Mouse (Mus musculus): ENCODE measurements around the gene Unc5b. TPM values are rescaled to one million over a fixed set of nuclear protein-coding genes. Genes with fewer than 3 reads are reported as not detected.
"Not testable (repeated sequence)": the region's sequence is repeated elsewhere in the genome, so short reads cannot be mapped to it uniquely, and the experiment has no call there.

Gene Unc5b
- total RNA-seq, 2 experiments from 2014 or later: 2.0 to 3.5 TPM

DNA sequence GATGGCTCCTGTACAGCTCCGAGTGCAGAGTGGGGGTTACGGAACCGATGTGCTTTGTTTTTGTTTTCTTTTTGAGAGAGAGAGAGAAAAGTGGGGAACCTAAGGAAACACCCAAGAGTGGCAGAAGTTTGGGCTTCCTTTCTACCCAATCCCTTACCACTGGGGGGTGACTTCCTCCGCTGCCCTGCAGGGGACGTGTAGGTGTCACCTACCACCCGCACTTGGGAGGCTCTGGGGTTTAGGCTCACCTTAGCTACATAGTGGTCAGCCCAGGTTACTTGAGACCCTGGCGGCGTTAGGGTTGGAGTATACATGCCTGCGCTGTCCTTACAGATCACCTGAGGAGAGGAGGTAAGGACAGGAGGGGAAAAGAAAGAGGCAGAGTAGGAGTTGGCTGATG lies 78.1 kb downstream of the Unc5b start:
- DNase-seq: no peak

DNA sequence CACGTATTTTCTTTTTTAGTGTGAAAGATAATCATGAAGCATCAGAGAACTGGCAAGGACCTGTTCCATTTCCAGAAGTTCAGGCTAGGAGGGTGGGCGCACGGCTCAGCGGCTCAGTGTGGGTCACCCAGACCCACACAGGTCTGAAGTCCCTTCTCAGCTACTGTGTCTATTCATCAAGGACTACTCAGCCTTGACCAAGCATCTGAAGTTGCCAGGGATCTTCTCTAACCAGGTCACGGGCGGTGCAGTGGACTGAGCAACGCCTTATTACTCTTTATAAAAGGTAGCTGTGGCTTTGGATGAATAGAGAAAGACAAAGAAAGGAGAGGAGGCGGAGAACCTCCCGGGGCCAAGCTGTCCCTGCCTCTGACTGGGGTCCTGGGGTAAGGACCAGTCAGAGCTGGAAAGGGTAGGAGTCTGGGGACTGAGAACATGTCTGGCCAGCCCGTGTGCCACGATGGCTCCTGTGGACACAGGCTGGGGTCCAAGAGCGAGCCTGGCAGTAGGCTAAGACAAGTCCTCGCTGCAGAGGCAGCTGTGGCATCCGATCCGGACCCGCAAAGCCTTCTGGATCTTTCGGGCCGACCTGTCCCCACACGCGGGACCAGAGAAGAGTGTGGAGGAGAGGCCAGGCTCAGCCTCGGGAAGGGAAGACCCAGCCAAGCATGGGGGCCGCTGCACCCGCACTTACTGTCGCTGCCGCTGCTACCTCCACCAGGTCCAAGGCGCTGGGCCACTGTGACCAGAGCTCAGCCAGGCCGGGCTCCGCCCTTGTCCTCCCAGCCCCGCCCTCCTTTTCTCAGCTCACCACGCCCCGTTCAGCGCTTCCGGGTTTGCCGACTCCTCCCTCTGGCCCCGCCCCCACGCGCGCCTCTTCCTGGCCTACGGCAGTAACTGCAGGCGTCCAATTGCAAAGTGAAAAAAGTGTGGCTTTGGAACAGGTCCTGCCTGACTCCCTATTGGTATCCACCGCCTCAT lies 79.1 kb downstream of the Unc5b start, which contains the start of gene Slc29a3:
Gene Slc29a3, minus strand, starts transcription at position 755 of the 981 bp plus-strand sequence.
- DNase-seq: peak; percentile 94

DNA sequence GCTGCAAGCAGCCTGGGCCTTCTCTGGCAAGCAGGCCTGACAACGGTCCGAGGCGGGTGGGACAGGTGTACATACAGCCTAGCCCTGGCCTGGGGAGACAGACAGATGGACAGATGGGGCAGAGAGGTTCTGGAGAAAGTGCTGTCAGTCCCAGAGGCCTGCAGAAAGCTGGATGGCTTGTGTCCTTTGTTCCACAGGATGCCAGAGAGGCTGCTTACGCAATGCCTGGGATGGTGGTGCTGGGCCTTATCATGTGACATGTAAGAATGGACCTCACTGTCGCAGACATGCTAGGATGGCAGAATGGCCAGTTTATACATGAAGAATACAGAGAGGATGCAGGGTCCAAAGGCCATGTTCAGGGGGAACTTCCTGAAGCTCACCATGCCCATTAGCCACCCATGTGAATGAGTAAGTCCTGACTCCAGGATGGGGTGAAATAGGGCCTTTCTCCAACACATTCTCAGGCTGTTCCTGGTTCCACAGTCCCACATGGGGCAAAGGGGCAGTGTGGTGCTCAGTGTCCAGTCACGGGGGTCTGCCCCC lies 83.6 kb downstream of the Unc5b start:
- DNase-seq: no peak

GRCm38 (mm10) chr10:60746512-60746911 lies 84.9 kb downstream of the Unc5b start:
- no peak for DNase-seq

DNA sequence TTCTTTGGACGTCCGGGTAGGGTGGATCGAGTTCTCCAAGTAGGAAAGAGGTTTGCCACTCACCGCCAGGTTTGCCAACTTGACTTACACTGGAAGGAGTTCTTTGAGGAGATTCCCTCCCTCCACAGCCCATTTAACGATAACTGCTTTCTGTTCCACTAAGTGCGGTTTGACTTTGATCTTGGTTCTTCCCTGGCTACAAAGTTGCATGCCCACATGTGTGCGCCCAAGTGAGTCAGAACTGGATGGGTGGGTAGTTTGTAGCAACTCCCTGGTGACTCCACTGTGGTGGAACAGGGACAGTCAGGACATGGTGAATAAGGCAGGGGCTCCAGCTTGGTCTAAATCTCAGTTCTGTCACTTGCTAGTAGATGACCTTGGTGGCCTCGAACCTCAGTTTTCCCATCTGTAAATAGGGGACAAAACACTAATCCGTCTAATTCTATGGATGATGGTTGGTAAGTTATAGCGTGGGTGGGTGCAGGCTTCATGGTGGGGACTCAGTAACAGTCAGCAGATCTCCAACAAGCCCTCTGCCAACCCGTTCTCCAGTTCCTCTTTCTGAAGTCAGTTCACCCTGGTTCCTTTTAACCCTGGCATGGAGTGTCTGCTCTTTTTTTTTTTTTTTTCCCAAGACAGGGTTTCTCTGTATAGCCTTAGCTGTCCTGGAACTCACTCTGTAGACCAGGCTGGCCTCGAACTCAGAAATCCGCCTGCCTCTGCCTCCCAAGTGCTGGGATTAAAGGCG lies 86.7 kb downstream of the Unc5b start:
- no peak for DNase-seq

DNA sequence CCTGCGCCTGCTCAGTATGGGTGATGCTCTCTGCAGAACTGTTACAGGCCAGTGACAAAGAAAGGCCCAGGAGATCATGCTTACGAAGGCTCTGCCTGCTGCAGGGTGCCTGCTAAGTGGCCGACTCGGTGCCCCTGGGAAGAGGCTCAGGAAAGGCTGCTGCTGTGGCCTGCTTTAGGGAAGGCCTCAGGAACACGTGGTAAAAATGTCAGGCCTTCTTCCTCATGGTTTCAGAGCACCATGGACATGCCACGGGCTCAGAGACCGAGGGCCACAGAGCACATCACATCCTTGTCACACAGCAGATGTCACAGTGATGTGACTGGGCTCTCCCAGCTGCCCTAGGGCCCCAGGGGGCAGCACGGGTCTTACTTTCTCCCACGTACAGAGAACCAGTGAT lies 87.7 kb downstream of the Unc5b start:
- DNase-seq: no peak

DNA sequence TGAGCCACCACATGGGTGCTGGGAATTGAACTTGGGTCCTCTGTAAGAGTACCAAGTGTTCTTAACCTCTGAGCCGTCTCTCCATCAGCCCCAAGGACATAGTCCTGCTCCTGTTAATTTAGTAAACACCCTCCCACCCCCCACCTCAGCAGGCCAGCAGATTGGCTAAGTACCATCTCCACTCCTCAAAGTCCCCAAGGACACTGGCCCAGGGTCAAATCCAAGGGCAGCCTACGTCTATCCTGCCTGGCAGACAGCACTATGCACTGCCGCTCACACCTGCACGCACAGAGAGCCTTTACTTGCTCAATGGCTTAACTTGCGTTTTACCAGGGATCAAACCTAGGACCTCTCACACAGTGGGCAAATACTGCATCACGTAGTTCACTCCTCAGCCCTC lies 88.4 kb downstream of the Unc5b start:
- DNase-seq: no peak

DNA sequence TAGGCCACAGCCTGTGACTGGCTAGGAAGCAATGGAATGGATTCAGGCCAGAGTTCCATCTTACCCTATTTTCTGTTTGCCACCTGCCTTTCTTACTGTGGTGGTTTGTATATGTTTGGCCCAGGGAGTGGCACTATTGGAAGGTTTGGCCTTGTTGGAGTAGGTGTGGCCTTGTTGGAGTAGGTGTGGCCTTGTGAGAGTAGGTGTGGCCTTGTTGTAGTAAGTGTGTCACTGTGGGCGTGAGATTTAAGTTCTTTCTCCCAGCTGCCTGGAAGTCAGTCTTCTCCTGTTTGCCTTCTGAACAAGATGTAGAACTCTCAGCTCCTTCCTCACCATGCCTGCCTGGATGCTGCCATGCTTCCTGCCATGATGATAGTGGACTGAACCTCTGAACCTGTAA lies 89.1 kb downstream of the Unc5b start:
- DNase-seq: not testable (repeated sequence)

GRCm38 (mm10) chr10:60741435-60741834 lies 89.9 kb downstream of the Unc5b start:
- no peak for DNase-seq

DNA sequence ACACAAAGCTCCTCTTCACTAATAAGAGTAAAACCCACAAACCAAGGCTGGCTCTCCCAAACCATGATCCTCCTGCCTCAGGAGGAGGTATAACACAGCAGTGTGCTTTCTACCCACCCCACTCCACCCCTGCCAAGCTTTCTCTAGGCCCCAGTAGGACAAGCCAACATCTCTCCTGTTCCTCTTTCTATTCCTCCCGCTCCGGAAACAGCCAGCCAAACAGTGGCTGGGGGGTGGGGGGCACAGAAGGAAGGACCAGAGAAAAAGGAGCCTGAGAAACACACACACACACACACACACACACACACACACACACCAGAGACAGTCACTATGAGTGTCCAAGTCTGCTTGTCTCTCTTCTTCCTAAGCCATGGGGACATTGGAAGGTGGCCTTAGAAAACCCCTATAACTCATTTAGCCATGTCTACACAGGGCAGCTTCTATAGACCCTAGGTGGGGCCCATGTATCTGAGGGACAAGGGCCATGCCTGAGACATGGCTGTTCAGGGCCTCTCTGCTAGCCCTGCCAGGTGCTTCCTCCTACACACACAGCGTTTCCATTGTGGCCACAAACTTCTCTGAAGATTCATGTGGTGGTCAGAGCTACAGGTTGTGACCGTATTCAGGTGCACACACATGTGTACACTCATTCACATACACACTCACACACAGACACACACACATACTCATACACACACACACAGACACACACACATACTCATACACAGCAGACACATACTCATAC lies 91.6 kb downstream of the Unc5b start:
- no peak for DNase-seq

- DNase-seq: no peak
These were observed 93.3 kb downstream of the Unc5b start for GRCm38 (mm10) chr10:60737886-60738640.

DNA sequence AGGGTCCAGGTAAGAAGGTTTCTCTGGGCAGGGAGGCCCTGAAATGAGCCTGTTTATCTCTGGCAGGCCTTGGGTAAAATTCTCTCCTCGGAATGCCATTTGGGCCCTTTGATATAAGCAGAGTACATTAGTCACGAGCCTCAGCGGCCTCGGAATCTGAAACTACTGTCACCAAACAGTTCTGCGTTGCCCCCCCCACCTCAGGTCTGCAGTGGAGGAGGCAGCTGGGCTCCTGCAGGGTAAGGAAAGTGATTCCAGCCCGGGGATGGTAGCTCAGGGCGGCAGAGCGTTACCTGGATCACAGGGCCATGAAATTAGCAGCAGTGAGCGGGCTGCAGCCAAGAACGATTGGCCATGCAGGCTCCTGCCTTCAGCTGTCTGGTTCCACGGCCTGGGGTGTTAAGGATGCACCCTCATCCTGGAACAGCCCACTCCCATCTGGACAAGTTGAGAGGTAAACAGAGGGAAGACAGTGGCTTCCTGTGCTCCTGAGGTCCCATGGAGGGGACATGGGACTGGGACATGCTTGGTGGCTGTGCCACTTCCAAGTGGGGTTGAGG lies 94.1 kb downstream of the Unc5b start:
- no peak for DNase-seq

DNA sequence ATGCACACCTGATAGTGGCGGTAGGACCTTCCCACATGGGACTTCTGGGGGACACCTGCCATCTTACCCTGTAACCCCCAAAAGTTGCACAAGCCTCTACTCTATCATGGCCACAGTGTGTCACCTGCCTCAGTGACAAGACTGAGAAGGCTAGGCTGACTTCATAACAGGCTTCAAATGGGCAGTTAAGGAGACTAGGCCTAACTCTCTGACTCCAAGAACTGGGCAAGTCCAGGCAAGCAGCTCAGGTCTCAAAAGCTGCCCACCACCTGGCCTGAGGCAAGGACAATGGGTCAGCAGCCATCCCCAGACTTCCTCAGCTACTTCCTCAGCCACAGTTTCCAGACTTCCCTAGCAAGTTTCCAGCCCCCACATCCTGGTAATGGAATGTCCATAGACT lies 95.6 kb downstream of the Unc5b start:
- no peak for DNase-seq

GRCm38 (mm10) chr10:60733471-60733870 lies 97.9 kb downstream of the Unc5b start:
- no peak for DNase-seq

DNA sequence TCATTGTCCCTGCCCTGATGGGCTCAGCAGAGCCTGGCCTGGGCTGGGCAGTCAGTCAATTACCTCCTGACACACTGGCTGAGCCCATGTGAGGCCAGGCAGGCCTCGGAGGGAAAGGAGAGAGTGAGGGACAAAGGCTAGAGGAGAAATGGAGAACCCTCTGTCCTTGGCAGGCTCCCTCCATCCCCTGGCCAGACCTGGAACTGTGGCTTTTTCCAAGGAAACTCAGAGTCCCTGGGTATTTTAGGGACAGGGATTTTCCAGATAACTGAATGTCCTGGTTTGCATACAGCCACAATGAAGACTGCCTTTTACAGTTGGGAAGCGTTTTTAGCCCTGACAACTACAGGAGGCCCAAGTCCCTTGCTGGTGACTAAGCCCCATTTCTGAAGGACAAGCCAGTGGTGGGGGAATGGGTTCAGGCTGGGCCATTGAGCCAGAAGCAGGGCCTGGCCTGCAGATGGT lies 99.0 kb downstream of the Unc5b start:
- peak; percentile 67 for DNase-seq

GRCm38 (mm10) chr10:60731742-60732141 lies 99.6 kb downstream of the Unc5b start:
- DNase-seq: no peak

- DNase-seq: no peak
These were observed 104.1 kb downstream of the Unc5b start for GRCm38 (mm10) chr10:60727301-60727700.

DNA sequence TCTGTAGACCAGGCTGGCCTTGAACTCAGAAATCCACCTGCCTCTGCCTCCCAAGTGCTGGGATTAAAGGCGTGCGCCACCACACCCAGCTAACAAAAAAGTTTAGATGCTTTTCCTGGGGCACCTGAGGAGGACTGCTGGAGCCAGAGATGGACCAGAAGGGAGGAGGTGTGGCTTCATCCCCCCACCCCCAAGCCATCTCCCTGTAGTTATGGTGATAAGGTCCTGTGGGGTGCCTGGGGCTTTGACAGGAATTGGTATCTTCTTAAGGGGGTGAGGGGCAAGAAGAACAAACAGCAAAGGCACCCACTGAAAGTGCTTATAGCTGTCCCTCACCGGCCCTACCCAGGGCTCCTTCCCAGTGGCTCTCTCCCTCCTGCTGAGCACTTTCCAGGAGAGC lies 104.5 kb downstream of the Unc5b start:
- DNase-seq: no peak

- DNase-seq: no peak
These were observed 106.9 kb downstream of the Unc5b start for GRCm38 (mm10) chr10:60724496-60724895.

GRCm38 (mm10) chr10:60723345-60723744 lies 108.0 kb downstream of the Unc5b start:
- DNase-seq: no peak

DNA sequence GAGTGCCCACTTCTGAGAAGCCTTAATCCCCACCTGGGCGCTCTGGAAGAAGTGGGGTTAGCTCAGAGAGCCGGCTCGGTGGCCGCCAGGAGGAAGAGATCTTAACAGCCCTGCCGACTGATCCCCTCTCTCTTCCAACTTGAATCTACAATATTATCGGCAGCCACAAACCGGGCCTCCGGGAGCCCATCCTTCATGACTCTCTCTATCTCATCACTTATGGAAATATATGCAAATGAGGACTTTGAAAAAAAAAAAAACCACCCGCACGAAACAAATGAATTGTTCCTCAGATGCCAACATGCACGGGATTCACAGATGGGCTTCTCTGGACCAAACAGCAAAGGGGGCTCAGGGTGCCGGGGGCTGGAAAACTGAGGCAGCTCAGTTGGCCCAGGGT lies 109.7 kb downstream of the Unc5b start:
- DNase-seq: no peak
